Mouse (Mus musculus): ENCODE data around the gene Cfap97d2. TPM values are rescaled to one million over a fixed set of nuclear protein-coding genes. Genes with fewer than 3 reads are reported as not detected.

The Cfap97d2 gene
- polyA plus RNA-seq, 1 experiment from 2014 or later: 0.12 TPM

GRCm38 (mm10) chr8:13688461-13688860 is 17.2 kb upstream of the Cfap97d2 start:
- WGBS: 43% methylated on average over 6 of the region's 6 CpGs

DNA sequence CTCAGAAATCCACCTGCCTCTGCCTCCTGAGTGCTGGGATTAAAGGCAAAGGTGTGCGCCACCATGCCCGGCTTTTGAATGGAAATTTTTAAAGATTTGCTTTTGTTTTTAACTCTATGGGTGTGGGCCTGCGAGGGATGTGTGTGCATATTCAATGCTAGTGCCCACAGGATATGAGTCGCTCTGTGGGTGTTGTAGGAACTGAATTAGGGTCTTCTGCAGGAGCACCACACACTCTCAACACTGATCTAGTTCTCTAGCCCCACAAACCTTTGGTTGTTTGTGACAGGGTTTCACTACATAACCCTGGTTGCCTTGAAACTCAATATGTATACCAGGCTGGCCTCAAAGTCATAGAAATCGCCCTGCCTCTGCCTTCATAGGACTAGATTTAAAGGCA is 16.4 kb upstream of the Cfap97d2 start:
- no peaks in the 10 kb centered on the region for H3K27me3 ChIP-seq (ENCODE audit: control insufficient read depth, insufficient read depth, low read length)
- H3K9me3 ChIP-seq (ENCODE audit: control insufficient read depth, low read depth, low read length): no peaks in the 10 kb centered on the region
- H3K4me2 ChIP-seq (replicated peaks; ENCODE audit: low read depth, low read length): no peak overlapping the region
- no peak overlapping the region for H3K27ac ChIP-seq (ENCODE audit: low read length)
- no peaks in the 10 kb centered on the region for H3K36me3 ChIP-seq (ENCODE audit: control insufficient read depth, insufficient read depth, low read length)
- peaks cover 2% of the 10 kb centered on the region; the same call in 1 of the 2 replicates for H3K4me1 ChIP-seq (ENCODE audit: control insufficient read depth, insufficient read depth, low read length)
- no peak overlapping the region for H3K9ac ChIP-seq (replicated peaks; ENCODE audit: low read depth, low read length)
- WGBS: 86% methylated on average over 5 of the region's 5 CpGs
- no peak overlapping the region for H3K4me3 ChIP-seq (ENCODE audit: low read depth, low read length)
- no peak for ATAC-seq (ENCODE audit: insufficient number of reproducible peaks, insufficient read depth, low FRiP score, low read depth)

More at GRCm38 (mm10) chr8:13688461-13688860, 17.2 kb upstream of the Cfap97d2 start:
- no peak for ATAC-seq (ENCODE audit: insufficient number of reproducible peaks, insufficient read depth, low FRiP score, low read depth)
- no peak overlapping the region for H3K4me3 ChIP-seq (ENCODE audit: low read depth, low read length)
- no peaks in the 10 kb centered on the region for H3K36me3 ChIP-seq (ENCODE audit: control insufficient read depth, insufficient read depth, low read length)
- H3K9me3 ChIP-seq (ENCODE audit: control insufficient read depth, low read depth, low read length): no peaks in the 10 kb centered on the region
- H3K27me3 ChIP-seq (ENCODE audit: control insufficient read depth, insufficient read depth, low read length): no peaks in the 10 kb centered on the region
- H3K4me1 ChIP-seq (ENCODE audit: control insufficient read depth, insufficient read depth, low read length): peaks cover 11% of the 10 kb centered on the region
- H3K9ac ChIP-seq (replicated peaks; ENCODE audit: low read depth, low read length): no peak overlapping the region
- H3K27ac ChIP-seq (ENCODE audit: low read length): no peak overlapping the region
- no peak overlapping the region for H3K4me2 ChIP-seq (replicated peaks; ENCODE audit: low read depth, low read length)

GRCm38 (mm10) chr8:13692302-13693066 is 13.2 kb upstream of the Cfap97d2 start:
- H3K4me3 ChIP-seq (ENCODE audit: low read depth, low read length): no peak overlapping the region
- H3K9me3 ChIP-seq (ENCODE audit: control insufficient read depth, low read depth, low read length): no peaks in the 10 kb centered on the region
- no peaks in the 10 kb centered on the region for H3K36me3 ChIP-seq (ENCODE audit: control insufficient read depth, insufficient read depth, low read length)
- H3K4me1 ChIP-seq (ENCODE audit: control insufficient read depth, insufficient read depth, low read length): peaks cover 7% of the 10 kb centered on the region
- H3K9ac ChIP-seq (replicated peaks; ENCODE audit: low read depth, low read length): no peak overlapping the region
- 66% methylated on average over 10 of the region's 10 CpGs for WGBS
- no peak overlapping the region for H3K4me2 ChIP-seq (replicated peaks; ENCODE audit: low read depth, low read length)
- no peak overlapping the region for H3K27ac ChIP-seq (ENCODE audit: low read length)
- no peaks in the 10 kb centered on the region for H3K27me3 ChIP-seq (ENCODE audit: control insufficient read depth, insufficient read depth, low read length)
- ATAC-seq (ENCODE audit: insufficient number of reproducible peaks, insufficient read depth, low FRiP score, low read depth): no peak

- Histone ChIP-seq H3K4me2 (replicated peaks; ENCODE audit: low read depth, low read length) (no peak overlapping the region), H3K27me3 (ENCODE audit: control insufficient read depth, insufficient read depth, low read length) (no peaks in the 10 kb centered on the region), H3K36me3 (ENCODE audit: control insufficient read depth, insufficient read depth, low read length) (no peaks in the 10 kb centered on the region), H3K9me3 (ENCODE audit: control insufficient read depth, low read depth, low read length) (no peaks in the 10 kb centered on the region), H3K4me3 (ENCODE audit: low read depth, low read length) (no peak overlapping the region), H3K9ac (replicated peaks; ENCODE audit: low read depth, low read length) (no peak overlapping the region), H3K27ac (ENCODE audit: low read length) (no peak overlapping the region), H3K4me1 (ENCODE audit: control insufficient read depth, insufficient read depth, low read length) (peaks cover 7% of the 10 kb centered on the region; the same call in 1 of the 2 replicates)
- ATAC-seq (ENCODE audit: insufficient number of reproducible peaks, insufficient read depth, low FRiP score, low read depth): peak; percentile 48; the same call in 1 of the 2 replicates
- WGBS: 38% methylated on average over 12 of the region's 12 CpGs
Observed at GRCm38 (mm10) chr8:13694735-13695134, 11.0 kb upstream of the Cfap97d2 start.

DNA sequence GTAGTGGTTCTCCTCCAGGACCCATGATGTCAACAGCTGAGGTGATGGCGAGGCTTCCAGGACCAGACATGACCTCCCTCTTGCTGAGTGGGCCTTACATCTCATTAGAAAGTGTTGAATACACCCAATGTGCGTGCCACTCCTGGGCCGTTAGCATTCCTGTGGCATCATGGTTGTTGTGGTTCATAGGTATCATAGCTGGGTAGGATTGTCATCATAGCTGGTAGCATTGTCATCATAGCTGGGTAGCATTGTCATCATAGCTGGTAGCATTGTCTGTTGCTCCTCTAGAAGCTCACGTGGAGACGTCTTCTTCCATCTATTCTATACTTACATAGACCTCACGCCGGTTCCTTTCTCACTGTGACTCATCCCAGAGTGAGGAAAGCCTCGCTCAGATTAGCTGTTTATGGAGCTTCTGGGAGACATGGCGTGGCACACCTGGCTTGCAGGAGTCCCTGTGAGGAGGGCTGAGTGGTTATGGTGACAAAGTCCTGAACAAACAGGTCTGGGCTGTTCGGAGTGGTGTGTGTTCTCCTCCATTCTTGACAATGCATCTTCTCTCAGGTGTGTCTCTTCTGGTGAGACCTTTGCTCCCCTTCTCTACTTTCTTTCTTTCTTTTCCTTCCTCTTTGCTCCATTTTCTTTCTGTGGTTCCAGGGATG is 10.4 kb upstream of the Cfap97d2 start:
- Histone ChIP-seq H3K27me3 (ENCODE audit: control insufficient read depth, insufficient read depth, low read length) (no peaks in the 10 kb centered on the region), H3K9ac (replicated peaks; ENCODE audit: low read depth, low read length) (no peak overlapping the region), H3K4me2 (replicated peaks; ENCODE audit: low read depth, low read length) (no peak overlapping the region), H3K4me1 (ENCODE audit: control insufficient read depth, insufficient read depth, low read length) (peaks cover 7% of the 10 kb centered on the region; the same call in 1 of the 2 replicates), H3K9me3 (ENCODE audit: control insufficient read depth, low read depth, low read length) (no peaks in the 10 kb centered on the region), H3K4me3 (ENCODE audit: low read depth, low read length) (no peak overlapping the region), H3K36me3 (ENCODE audit: control insufficient read depth, insufficient read depth, low read length) (no peaks in the 10 kb centered on the region), H3K27ac (ENCODE audit: low read length) (no peak overlapping the region)
- 89% methylated on average over 10 of the region's 10 CpGs for WGBS
- ATAC-seq (ENCODE audit: insufficient number of reproducible peaks, insufficient read depth, low FRiP score, low read depth): no peak

DNA sequence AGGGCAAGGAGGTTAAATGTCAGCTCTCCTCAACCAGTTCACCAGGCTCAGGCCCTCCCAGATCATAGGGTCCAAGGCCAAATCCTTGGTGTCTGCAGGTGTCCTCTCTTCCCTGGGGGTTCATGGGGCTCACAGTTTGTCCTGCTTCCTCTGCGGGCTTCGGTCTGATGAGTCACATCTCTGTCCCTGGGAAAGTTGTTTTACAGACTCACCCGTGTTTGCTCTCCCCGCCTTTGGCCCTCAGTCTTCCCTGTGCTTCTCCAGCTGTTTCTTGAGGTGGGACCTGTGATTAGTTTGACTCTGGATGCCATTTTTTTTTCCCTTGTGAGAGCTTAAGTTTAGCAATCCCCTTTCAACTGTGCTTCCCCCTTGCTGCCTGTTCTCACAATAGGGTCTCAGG is 9.5 kb upstream of the Cfap97d2 start:
- no peak overlapping the region for H3K9ac ChIP-seq (replicated peaks; ENCODE audit: low read depth, low read length)
- 62% methylated on average over 4 of the region's 4 CpGs for WGBS
- H3K9me3 ChIP-seq (ENCODE audit: control insufficient read depth, low read depth, low read length): no peaks in the 10 kb centered on the region
- no peak overlapping the region for H3K27ac ChIP-seq (ENCODE audit: low read length)
- no peaks in the 10 kb centered on the region for H3K27me3 ChIP-seq (ENCODE audit: control insufficient read depth, insufficient read depth, low read length)
- no peak for ATAC-seq (ENCODE audit: insufficient number of reproducible peaks, insufficient read depth, low FRiP score, low read depth)
- H3K36me3 ChIP-seq (ENCODE audit: control insufficient read depth, insufficient read depth, low read length): no peaks in the 10 kb centered on the region
- no peak overlapping the region for H3K4me3 ChIP-seq (ENCODE audit: low read depth, low read length)
- peaks cover 7% of the 10 kb centered on the region; the same call in 1 of the 2 replicates for H3K4me1 ChIP-seq (ENCODE audit: control insufficient read depth, insufficient read depth, low read length)
- H3K4me2 ChIP-seq (replicated peaks; ENCODE audit: low read depth, low read length): no peak overlapping the region

DNA sequence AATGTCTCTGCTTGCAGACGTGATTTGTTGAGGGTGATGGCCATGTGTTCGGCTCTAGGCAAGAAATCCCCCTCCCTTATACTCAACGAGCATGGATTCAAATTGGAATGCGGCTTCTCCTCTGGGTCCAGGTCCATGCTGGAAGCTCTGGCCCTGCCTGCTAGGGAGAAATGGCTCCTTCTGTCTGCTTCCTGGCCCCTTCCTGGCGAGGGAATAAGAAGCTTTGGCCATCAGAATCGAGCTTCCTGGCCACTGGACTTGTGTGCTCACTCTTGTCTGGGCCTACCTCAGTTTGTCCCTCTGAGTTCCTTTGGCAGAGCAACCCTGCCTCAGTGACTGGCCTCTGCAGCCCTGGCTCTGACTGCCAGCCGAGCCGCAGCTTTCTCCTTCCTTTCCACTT is 8.5 kb upstream of the Cfap97d2 start:
- H3K27ac ChIP-seq (ENCODE audit: low read length): no peak overlapping the region
- ATAC-seq (ENCODE audit: insufficient number of reproducible peaks, insufficient read depth, low FRiP score, low read depth): no peak
- H3K27me3 ChIP-seq (ENCODE audit: control insufficient read depth, insufficient read depth, low read length): no peaks in the 10 kb centered on the region
- H3K9ac ChIP-seq (replicated peaks; ENCODE audit: low read depth, low read length): no peak overlapping the region
- H3K4me1 ChIP-seq (ENCODE audit: control insufficient read depth, insufficient read depth, low read length): peaks cover 7% of the 10 kb centered on the region; the same call in 1 of the 2 replicates
- H3K4me2 ChIP-seq (replicated peaks; ENCODE audit: low read depth, low read length): no peak overlapping the region
- 77% methylated on average over 8 of the region's 8 CpGs for WGBS
- no peak overlapping the region for H3K4me3 ChIP-seq (ENCODE audit: low read depth, low read length)
- no peaks in the 10 kb centered on the region for H3K36me3 ChIP-seq (ENCODE audit: control insufficient read depth, insufficient read depth, low read length)
- H3K9me3 ChIP-seq (ENCODE audit: control insufficient read depth, low read depth, low read length): no peaks in the 10 kb centered on the region

DNA sequence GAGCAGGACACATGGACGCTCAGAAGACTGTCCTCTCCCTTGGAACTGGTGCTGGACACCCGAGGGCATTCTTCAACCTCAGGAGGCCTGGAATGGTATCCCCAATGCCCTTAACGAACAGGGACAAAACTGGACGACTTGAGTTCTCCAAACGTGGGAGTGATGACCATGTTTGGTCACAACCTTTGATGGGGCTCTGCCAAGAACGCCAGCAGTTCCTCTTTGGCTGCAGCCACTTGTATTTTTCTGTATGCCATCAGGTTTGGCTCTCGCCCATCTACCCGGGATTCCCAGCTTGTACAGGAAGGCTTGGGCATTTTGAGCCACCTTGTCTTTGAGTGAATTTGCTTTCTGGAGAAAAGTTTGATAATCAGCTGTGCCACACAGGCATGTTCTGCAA is 8.0 kb upstream of the Cfap97d2 start:
- H3K27me3 ChIP-seq (ENCODE audit: control insufficient read depth, insufficient read depth, low read length): no peaks in the 10 kb centered on the region
- H3K4me3 ChIP-seq (ENCODE audit: low read depth, low read length): no peak overlapping the region
- no peak overlapping the region for H3K9ac ChIP-seq (replicated peaks; ENCODE audit: low read depth, low read length)
- H3K4me2 ChIP-seq (replicated peaks; ENCODE audit: low read depth, low read length): no peak overlapping the region
- ATAC-seq (ENCODE audit: insufficient number of reproducible peaks, insufficient read depth, low FRiP score, low read depth): no peak
- no peak overlapping the region for H3K27ac ChIP-seq (ENCODE audit: low read length)
- H3K9me3 ChIP-seq (ENCODE audit: control insufficient read depth, low read depth, low read length): no peaks in the 10 kb centered on the region
- H3K36me3 ChIP-seq (ENCODE audit: control insufficient read depth, insufficient read depth, low read length): no peaks in the 10 kb centered on the region
- peaks cover 7% of the 10 kb centered on the region; the same call in 1 of the 2 replicates for H3K4me1 ChIP-seq (ENCODE audit: control insufficient read depth, insufficient read depth, low read length)
- 76% methylated on average over 8 of the region's 8 CpGs for WGBS

Measured in stomach, embryonic 14.5 days (tissue).